Mouse (Mus musculus): ENCODE data around the gene Pim3. TPM values are rescaled to one million over a fixed set of nuclear protein-coding genes. Genes with fewer than 3 reads are reported as not detected.

Gene Pim3
- 10 to 100 TPM; 73.9 to 94.1 TPM for total RNA-seq (2023)

DNA sequence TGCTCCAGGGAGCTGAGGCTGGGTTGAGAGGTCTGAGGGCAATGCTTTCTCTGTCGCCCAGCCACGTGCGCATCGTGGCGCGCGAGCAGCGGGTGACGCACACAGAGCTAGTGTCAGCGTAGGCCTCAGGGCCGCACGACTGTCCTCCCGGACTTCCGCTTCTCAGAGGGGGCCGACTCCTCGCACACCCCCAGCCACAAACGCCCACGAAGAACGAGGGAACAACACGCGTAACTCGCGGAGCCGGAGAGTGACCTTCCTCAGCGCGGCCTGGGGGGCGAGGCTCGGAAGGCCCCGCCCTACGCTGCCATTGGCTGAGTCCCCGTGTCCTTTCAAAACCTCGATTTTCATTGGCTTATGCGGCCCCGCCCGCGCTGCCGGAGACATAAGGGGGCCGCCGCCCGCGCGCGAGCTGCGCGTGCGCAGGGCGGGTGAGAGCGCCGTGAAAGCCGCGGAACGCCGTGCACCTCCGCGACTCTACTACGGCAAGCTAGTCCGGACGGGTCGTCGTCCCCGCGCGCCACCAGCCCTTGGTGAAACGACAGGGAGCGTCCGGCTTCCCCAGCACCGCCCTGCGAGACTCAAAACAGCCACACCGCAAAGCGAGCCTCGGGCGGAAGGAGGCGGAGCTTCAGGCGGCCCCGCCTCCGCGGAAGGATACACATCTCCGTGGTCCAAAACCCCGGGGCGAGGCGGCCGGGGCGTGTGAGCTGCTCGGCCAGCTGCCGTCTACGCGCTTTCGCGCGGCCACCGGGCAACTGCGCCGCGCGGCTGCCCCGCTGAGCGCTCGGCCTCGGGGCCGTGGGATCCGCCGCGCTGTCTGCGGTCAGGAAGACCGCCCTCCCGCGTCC, at the start of gene Pim3:
Pim3 (plus strand) TSS at position 415 of the 851 bp plus-strand sequence.

GRCm38 (mm10) chr15:88819026-88819905, 42.7 kb upstream of the Pim3 start, which contains the start of the genes Alg12 and Creld2:
Gene Alg12 (minus strand): TSS chr15:88819318.
Gene Creld2 (plus strand): TSS chr15:88819646.

Other genes starting within 250 kb of the Pim3 start
- gene Brd1, start 128.0 kb upstream of the Pim3 start, total RNA-seq (2023): 100 to 1,000 TPM; 123 TPM
- 10 to 100 TPM; 35.5 to 36.1 TPM for gene Zbed4, start 110.5 kb upstream of the Pim3 start, total RNA-seq (2023)
- 10 to 100 TPM; 20.1 to 30.7 TPM for gene Alg12, start 42.9 kb upstream of the Pim3 start, total RNA-seq (2023)
- 10 to 100 TPM; 38.2 to 40.5 TPM for gene Creld2, start 42.5 kb upstream of the Pim3 start, total RNA-seq (2023)
- not detected for gene Ttll8, start 92.2 kb downstream of the Pim3 start, total RNA-seq (2023)
- not detected for gene Mlc1, start 116.8 kb downstream of the Pim3 start, total RNA-seq (2023)
- gene Mov10l1, start 120.7 kb downstream of the Pim3 start, total RNA-seq (2023): not detected
- gene Panx2, start 197.5 kb downstream of the Pim3 start, total RNA-seq (2023): not detected
- 10 to 100 TPM; 57.3 to 67.8 TPM for gene Trabd, start 212.9 kb downstream of the Pim3 start, total RNA-seq (2023)
- 10 to 100 TPM; 30.7 to 31.6 TPM for gene Selenoo, start 226.9 kb downstream of the Pim3 start, total RNA-seq (2023)

Measured in B cell, adult 67 days (primary cell).